Mouse (Mus musculus): Measurements from ENCODE around the gene Gxylt2. TPM values are rescaled to one million over a fixed set of nuclear protein-coding genes. Genes with fewer than 3 reads are reported as not detected.
A peak's percentile ranks its signal among the peaks of the same experiment; 100 is the strongest.

Gene Gxylt2
- total RNA-seq, 2 experiments from 2014 or later = 12.2 to 12.9 TPM

- no peak for DNase-seq (ENCODE audit: low spot score in 2 of 2)
Measured at GRCm38 (mm10) chr6:100795797-100796196, 91.3 kb downstream of the Gxylt2 start.

GRCm38 (mm10) chr6:100799290-100799689, 94.8 kb downstream of the Gxylt2 start:
- no peak for DNase-seq (ENCODE audit: low spot score in 2 of 2)

- no peak for DNase-seq (ENCODE audit: low spot score in 2 of 2)
Measured at GRCm38 (mm10) chr6:100799766-100800165, 95.2 kb downstream of the Gxylt2 start.

- peak in 1 of 2 experiments; percentile 39 for DNase-seq (ENCODE audit: low spot score in 2 of 2)
Measured at GRCm38 (mm10) chr6:100800497-100800955, 96.0 kb downstream of the Gxylt2 start.

GRCm38 (mm10) chr6:100802381-100803083, 98.0 kb downstream of the Gxylt2 start:
- no peak for DNase-seq (ENCODE audit: low spot score in 2 of 2)

- no peak for DNase-seq (ENCODE audit: low spot score in 2 of 2)
Measured at GRCm38 (mm10) chr6:100803250-100803649, 98.7 kb downstream of the Gxylt2 start.

- no peak for DNase-seq (ENCODE audit: low spot score in 2 of 2)
Measured at GRCm38 (mm10) chr6:100807187-100807586, 102.7 kb downstream of the Gxylt2 start.

- no peak for DNase-seq (ENCODE audit: low spot score in 2 of 2)
Measured at GRCm38 (mm10) chr6:100807746-100808145, 103.2 kb downstream of the Gxylt2 start.

GRCm38 (mm10) chr6:100808221-100808778, 103.8 kb downstream of the Gxylt2 start:
- DNase-seq (ENCODE audit: low spot score in 2 of 2) = no peak

- no peak for DNase-seq (ENCODE audit: low spot score in 2 of 2)
Measured at GRCm38 (mm10) chr6:100810117-100810516, 105.6 kb downstream of the Gxylt2 start.

- no peak for DNase-seq (ENCODE audit: low spot score in 2 of 2)
Measured at GRCm38 (mm10) chr6:100811731-100812130, 107.2 kb downstream of the Gxylt2 start.

- DNase-seq (ENCODE audit: low spot score in 2 of 2) = no peak
Measured at GRCm38 (mm10) chr6:100821367-100821766, 116.8 kb downstream of the Gxylt2 start.

- DNase-seq (ENCODE audit: low spot score in 2 of 2) = no peak
Measured at GRCm38 (mm10) chr6:100823356-100823755, 118.8 kb downstream of the Gxylt2 start.

- DNase-seq (ENCODE audit: low spot score in 2 of 2) = no peak
Measured at GRCm38 (mm10) chr6:100824381-100824965, 119.9 kb downstream of the Gxylt2 start.

- no peak for DNase-seq (ENCODE audit: low spot score in 2 of 2)
Measured at GRCm38 (mm10) chr6:100826046-100826445, 121.5 kb downstream of the Gxylt2 start.

GRCm38 (mm10) chr6:100828565-100828964, 124.0 kb downstream of the Gxylt2 start:
- DNase-seq (ENCODE audit: low spot score in 2 of 2) = no peak

- no peak for DNase-seq (ENCODE audit: low spot score in 2 of 2)
Measured at GRCm38 (mm10) chr6:100829770-100830169, 125.2 kb downstream of the Gxylt2 start.

- no peak for DNase-seq (ENCODE audit: low spot score in 2 of 2)
Measured at GRCm38 (mm10) chr6:100831188-100831587, 126.7 kb downstream of the Gxylt2 start.

- DNase-seq (ENCODE audit: low spot score in 2 of 2) = no peak
Measured at GRCm38 (mm10) chr6:100831751-100832150, 127.2 kb downstream of the Gxylt2 start.

GRCm38 (mm10) chr6:100833355-100833754, 128.8 kb downstream of the Gxylt2 start, which contains the start of gene Ppp4r2:
Gene Ppp4r2 (plus strand): TSS chr6:100833622.
- peak; percentile 86 to 92 for DNase-seq (ENCODE audit: low spot score in 2 of 2)

GRCm38 (mm10) chr6:100833811-100834481, 129.4 kb downstream of the Gxylt2 start:
- DNase-seq (ENCODE audit: low spot score in 2 of 2) = peak; percentile 40 to 56

All from gastrocnemius, postnatal 4 days (tissue).